8 mouse cellular contexts compared by ENCODE assay signal in genomic region chr4:95556663-95557332, GRCm38 (mm10). TPM values are rescaled to one million over a fixed set of nuclear protein-coding genes. Genes with fewer than 3 reads are reported as not detected.
DNase-seq lines count a peak whose midpoint lies in the region; ATAC-seq lines count a peak whose summit lies in the region.

No protein-coding gene starts in this region.

- peaks cover 23% of the 10 kb centered on the region for H3K4me1 ChIP-seq in kidney, embryonic 15.5 days
- H3K4me1 ChIP-seq in brown adipose tissue, adult 24 weeks (ENCODE audit: control insufficient read depth, insufficient read depth, insufficient read length, low read length), result peaks cover 3% of the 10 kb centered on the region; the same call in 1 of the 2 replicates
- H3K4me1 ChIP-seq in hindbrain, embryonic 16.5 days (ENCODE audit: control insufficient read depth, insufficient read depth, low read depth, low read length), result 0 out of 2 replicates have a peak, but pooled peaks cover 2% of the 10 kb centered on the region
- H3K4me1 ChIP-seq in midbrain, embryonic 15.5 days, result peaks cover 14% of the 10 kb centered on the region

- H3K36me3 ChIP-seq in kidney, embryonic 15.5 days, result no peaks in the 10 kb centered on the region
- H3K36me3 ChIP-seq in hindbrain, embryonic 16.5 days (ENCODE audit: control insufficient read depth, insufficient read depth, low read length), result no peaks in the 10 kb centered on the region
- H3K36me3 ChIP-seq in midbrain, embryonic 15.5 days (replicated peaks), result no peaks in the 10 kb centered on the region

- 34% methylated on average over 16 of the region's 16 CpGs for WGBS in kidney, embryonic 15.5 days
- WGBS in hindbrain, embryonic 16.5 days, result 42% methylated on average over 16 of the region's 16 CpGs
- 42% methylated on average over 16 of the region's 16 CpGs for WGBS in midbrain, embryonic 15.5 days

- H3K9ac ChIP-seq in kidney, embryonic 15.5 days, result peak overlapping the region; percentile 57
- H3K9ac ChIP-seq in hindbrain, embryonic 16.5 days (ENCODE audit: low read depth, low read length), result peak overlapping the region; percentile 70
- peak overlapping the region; percentile 50 for H3K9ac ChIP-seq in midbrain, embryonic 15.5 days

- peak overlapping the region; percentile 47 for H3K4me3 ChIP-seq in kidney, embryonic 15.5 days (replicated peaks)
- H3K4me3 ChIP-seq in brown adipose tissue, adult 24 weeks (ENCODE audit: insufficient read depth, low read depth, low read length), result peak overlapping the region; percentile 59
- peak overlapping the region; percentile 50 for H3K4me3 ChIP-seq in hindbrain, embryonic 16.5 days (ENCODE audit: low read length)
- peak overlapping the region; percentile 46 for H3K4me3 ChIP-seq in midbrain, embryonic 15.5 days

- peak; percentile 57; the same call in 1 of the 2 replicates for ATAC-seq in kidney, embryonic 15.5 days (replicated peaks; ENCODE audit: low FRiP score)
- no peak for ATAC-seq in hindbrain, embryonic 16.5 days
- peak; percentile 1; the same call in 1 of the 2 replicates for ATAC-seq in midbrain, embryonic 15.5 days (replicated peaks)

- H3K27ac ChIP-seq in kidney, embryonic 15.5 days, result peak overlapping the region; percentile 89
- H3K27ac ChIP-seq in brown adipose tissue, adult 24 weeks (replicated peaks; ENCODE audit: low read depth, low read length), result no peak overlapping the region
- peak overlapping the region; percentile 78 for H3K27ac ChIP-seq in hindbrain, embryonic 16.5 days (ENCODE audit: low read depth, low read length)
- H3K27ac ChIP-seq in midbrain, embryonic 15.5 days, result peak overlapping the region; percentile 69

- H3K4me2 ChIP-seq in kidney, embryonic 15.5 days, result peak overlapping the region; percentile 72
- H3K4me2 ChIP-seq in hindbrain, embryonic 16.5 days (ENCODE audit: low read length), result peak overlapping the region; percentile 82
- peak overlapping the region; percentile 67 for H3K4me2 ChIP-seq in midbrain, embryonic 15.5 days

- intact Hi-C loops in left cerebral cortex, postnatal 36 days (cut with DNase I), result loop anchor here (2.0 kb wide), 1 partner anchor 504 kb away; the partner anchor contains the start of gene Jun

- no peaks in the 10 kb centered on the region for H3K27me3 ChIP-seq in kidney, embryonic 15.5 days
- H3K27me3 ChIP-seq in hindbrain, embryonic 16.5 days (replicated peaks; ENCODE audit: control insufficient read depth, insufficient read depth, low read length), result no peaks in the 10 kb centered on the region
- H3K27me3 ChIP-seq in midbrain, embryonic 15.5 days (replicated peaks), result no peaks in the 10 kb centered on the region

- DNase-seq in kidney, postnatal 10 days, result no peak
- no peak for DNase-seq in left cerebral cortex, postnatal 36 days (ENCODE audit: low spot score in 2 of 2)
- DNase-seq in cerebellum, adult 8-10 months, result no peak
- no peak for DNase-seq in gastrocnemius, adult 8-10 months (ENCODE audit: low spot score in 2 of 2)

- H3K9me3 ChIP-seq in kidney, embryonic 15.5 days (replicated peaks), result no peaks in the 10 kb centered on the region
- H3K9me3 ChIP-seq in hindbrain, embryonic 16.5 days (ENCODE audit: control insufficient read depth, low read length), result no peaks in the 10 kb centered on the region
- no peaks in the 10 kb centered on the region for H3K9me3 ChIP-seq in midbrain, embryonic 15.5 days

RNA-seq across cellular contexts. Expression of gene Fggy, which starts 0.5 kb away (rescaled TPM):
- 25.4 and 30.0 TPM in 2 replicates for polyA plus RNA-seq in kidney, embryonic 15.5 days (2015; fragmentation: Nextera tagmentation; extraction: Ambion mirVana)
- polyA plus RNA-seq in brown adipose tissue, adult 24 weeks (2012; ENCODE audit: insufficient read depth, insufficient read length, missing spikeins), result 18.4 and 24.5 TPM in 2 replicates
- polyA plus RNA-seq in hindbrain, embryonic 16.5 days (2015; fragmentation: Nextera tagmentation; extraction: Ambion mirVana), result 6.9 and 8.8 TPM in 2 replicates
- 7.4 and 7.8 TPM in 2 replicates for polyA plus RNA-seq in midbrain, embryonic 15.5 days (2015; fragmentation: Nextera tagmentation; extraction: Ambion mirVana)
- total RNA-seq in left cerebral cortex, postnatal 36 days (2021), result 10 to 100 TPM; 15.8 to 21.0 TPM
- 10 to 100 TPM in 3 of 4 experiments, 1 to 10 TPM in 1; 8.5 to 16.5 (median 12.4) TPM for total RNA-seq in gastrocnemius, adult 8-10 months (2022)
